Mouse (Mus musculus): ENCODE data around the gene Nptn. TPM values are rescaled to one million over a fixed set of nuclear protein-coding genes. Genes with fewer than 3 reads are reported as not detected.
A peak's percentile ranks its signal among the peaks of the same experiment; 100 is the strongest.
"Not testable (repeated sequence)": the region's sequence is repeated elsewhere in the genome, so short reads cannot be mapped to it uniquely, and the experiment has no call there.

Nptn gene
- polyA plus RNA-seq, 1 experiment from 2014 or later = 56.1 TPM

GRCm38 (mm10) chr9:58580453-58581195 is 1.4 kb upstream of the Nptn start:
- not testable (repeated sequence) for H3K27me3 ChIP-seq (ENCODE audit: control insufficient read depth, insufficient read depth, low read length); H3K4me3 ChIP-seq (ENCODE audit: low read depth, low read length); ATAC-seq (ENCODE audit: insufficient number of reproducible peaks, low FRiP score, low TSS enrichment, low read depth); DNase-seq (ENCODE audit: low spot score); H3K4me2 ChIP-seq (ENCODE audit: low read depth, severe bottlenecking); H3K36me3 ChIP-seq (ENCODE audit: control insufficient read depth, insufficient read depth, low read length); H3K9me3 ChIP-seq (ENCODE audit: control insufficient read depth, low read length); H3K9ac ChIP-seq (ENCODE audit: low read length); H3K4me1 ChIP-seq (ENCODE audit: control insufficient read depth, insufficient read depth, low read length); H3K27ac ChIP-seq (replicated peaks; ENCODE audit: low read depth, low read length)
- WGBS = 87% methylated on average over 8 of the region's 10 CpGs

GRCm38 (mm10) chr9:58581283-58581930 is 633 bp upstream of the Nptn start:
- DNase-seq (ENCODE audit: low spot score) (no peak), ATAC-seq (ENCODE audit: insufficient number of reproducible peaks, low FRiP score, low TSS enrichment, low read depth) (0 out of 2 replicates have a peak, but pooled peaks have one; percentile 29)
- Histone ChIP-seq H3K4me1 (ENCODE audit: control insufficient read depth, insufficient read depth, low read length) (no peaks in the 10 kb centered on the region), H3K4me3 (ENCODE audit: low read depth, low read length) (peak overlapping the region; percentile 95), H3K27me3 (ENCODE audit: control insufficient read depth, insufficient read depth, low read length) (no peaks in the 10 kb centered on the region), H3K9me3 (ENCODE audit: control insufficient read depth, low read length) (no peaks in the 10 kb centered on the region), H3K9ac (ENCODE audit: low read length) (peak overlapping the region; percentile 64), H3K4me2 (ENCODE audit: low read depth, severe bottlenecking) (peak overlapping the region; percentile 54), H3K27ac (replicated peaks; ENCODE audit: low read depth, low read length) (peak overlapping the region; percentile 57), H3K36me3 (ENCODE audit: control insufficient read depth, insufficient read depth, low read length) (no peaks in the 10 kb centered on the region)
- WGBS = 32% methylated on average over 8 of the region's 8 CpGs

GRCm38 (mm10) chr9:58582581-58583266 is 684 bp downstream of the Nptn start:
- under 1% methylated on average over 42 of the region's 42 CpGs for WGBS
- peak overlapping the region; percentile 94 for H3K9ac ChIP-seq (ENCODE audit: low read length)
- peak overlapping the region; percentile 95 for H3K4me3 ChIP-seq (ENCODE audit: low read depth, low read length)
- ATAC-seq (ENCODE audit: insufficient number of reproducible peaks, low FRiP score, low TSS enrichment, low read depth) (peak; percentile 75), DNase-seq (ENCODE audit: low spot score) (no peak)
- H3K9me3 ChIP-seq (ENCODE audit: control insufficient read depth, low read length) = no peaks in the 10 kb centered on the region
- H3K27me3 ChIP-seq (ENCODE audit: control insufficient read depth, insufficient read depth, low read length) = no peaks in the 10 kb centered on the region
- no peaks in the 10 kb centered on the region for H3K4me1 ChIP-seq (ENCODE audit: control insufficient read depth, insufficient read depth, low read length)
- H3K4me2 ChIP-seq (ENCODE audit: low read depth, severe bottlenecking) = peak overlapping the region; percentile 68
- H3K27ac ChIP-seq (replicated peaks; ENCODE audit: low read depth, low read length) = peak overlapping the region; percentile 94
- H3K36me3 ChIP-seq (ENCODE audit: control insufficient read depth, insufficient read depth, low read length) = no peaks in the 10 kb centered on the region

GRCm38 (mm10) chr9:58583267-58583641 is 1.2 kb downstream of the Nptn start:
- Histone ChIP-seq H3K9ac (ENCODE audit: low read length) (peak overlapping the region; percentile 94), H3K4me3 (ENCODE audit: low read depth, low read length) (peak overlapping the region; percentile 95), H3K36me3 (ENCODE audit: control insufficient read depth, insufficient read depth, low read length) (no peaks in the 10 kb centered on the region), H3K27ac (replicated peaks; ENCODE audit: low read depth, low read length) (no peak overlapping the region), H3K9me3 (ENCODE audit: control insufficient read depth, low read length) (no peaks in the 10 kb centered on the region), H3K27me3 (ENCODE audit: control insufficient read depth, insufficient read depth, low read length) (no peaks in the 10 kb centered on the region), H3K4me1 (ENCODE audit: control insufficient read depth, insufficient read depth, low read length) (no peaks in the 10 kb centered on the region), H3K4me2 (ENCODE audit: low read depth, severe bottlenecking) (peak overlapping the region; percentile 68)
- 2% methylated on average over 8 of the region's 8 CpGs for WGBS
- ATAC-seq (ENCODE audit: insufficient number of reproducible peaks, low FRiP score, low TSS enrichment, low read depth) (no peak), DNase-seq (ENCODE audit: low spot score) (peak; percentile 32)

GRCm38 (mm10) chr9:58584323-58584722 is 2.3 kb downstream of the Nptn start:
- Histone ChIP-seq H3K4me1 (ENCODE audit: control insufficient read depth, insufficient read depth, low read length) (no peaks in the 10 kb centered on the region), H3K4me3 (ENCODE audit: low read depth, low read length) (no peak overlapping the region), H3K9ac (ENCODE audit: low read length) (no peak overlapping the region), H3K36me3 (ENCODE audit: control insufficient read depth, insufficient read depth, low read length) (no peaks in the 10 kb centered on the region), H3K9me3 (ENCODE audit: control insufficient read depth, low read length) (no peaks in the 10 kb centered on the region), H3K27ac (replicated peaks; ENCODE audit: low read depth, low read length) (no peak overlapping the region), H3K27me3 (ENCODE audit: control insufficient read depth, insufficient read depth, low read length) (no peaks in the 10 kb centered on the region), H3K4me2 (ENCODE audit: low read depth, severe bottlenecking) (no peak overlapping the region)
- ATAC-seq (ENCODE audit: insufficient number of reproducible peaks, low FRiP score, low TSS enrichment, low read depth) = no peak
- DNase-seq (ENCODE audit: low spot score) = no peak
- WGBS = 92% methylated on average over 1 of the region's 1 CpGs

- H3K4me3 ChIP-seq (ENCODE audit: low read depth, low read length) = no peak overlapping the region
- H3K27ac ChIP-seq (replicated peaks; ENCODE audit: low read depth, low read length) = no peak overlapping the region
- H3K4me1 ChIP-seq (ENCODE audit: control insufficient read depth, insufficient read depth, low read length) = no peaks in the 10 kb centered on the region
- H3K9ac ChIP-seq (ENCODE audit: low read length) = no peak overlapping the region
- H3K4me2 ChIP-seq (ENCODE audit: low read depth, severe bottlenecking) = no peak overlapping the region
- DNase-seq (ENCODE audit: low spot score) = no peak
- no peak for ATAC-seq (ENCODE audit: insufficient number of reproducible peaks, low FRiP score, low TSS enrichment, low read depth)
- WGBS = 91% methylated on average over 4 of the region's 4 CpGs
- H3K27me3 ChIP-seq (ENCODE audit: control insufficient read depth, insufficient read depth, low read length) = no peaks in the 10 kb centered on the region
- H3K9me3 ChIP-seq (ENCODE audit: control insufficient read depth, low read length) = no peaks in the 10 kb centered on the region
- no peaks in the 10 kb centered on the region for H3K36me3 ChIP-seq (ENCODE audit: control insufficient read depth, insufficient read depth, low read length)
These were observed 6.6 kb downstream of the Nptn start for GRCm38 (mm10) chr9:58588657-58589056.

GRCm38 (mm10) chr9:58595313-58595712 is 13.3 kb downstream of the Nptn start:
- no peaks in the 10 kb centered on the region for H3K4me1 ChIP-seq (ENCODE audit: control insufficient read depth, insufficient read depth, low read length)
- 98% methylated on average over 1 of the region's 1 CpGs for WGBS
- no peak overlapping the region for H3K27ac ChIP-seq (replicated peaks; ENCODE audit: low read depth, low read length)
- no peaks in the 10 kb centered on the region for H3K27me3 ChIP-seq (ENCODE audit: control insufficient read depth, insufficient read depth, low read length)
- no peak overlapping the region for H3K9ac ChIP-seq (ENCODE audit: low read length)
- H3K4me2 ChIP-seq (ENCODE audit: low read depth, severe bottlenecking) = no peak overlapping the region
- H3K9me3 ChIP-seq (ENCODE audit: control insufficient read depth, low read length) = no peaks in the 10 kb centered on the region
- no peak overlapping the region for H3K4me3 ChIP-seq (ENCODE audit: low read depth, low read length)
- DNase-seq (ENCODE audit: low spot score) (no peak), ATAC-seq (ENCODE audit: insufficient number of reproducible peaks, low FRiP score, low TSS enrichment, low read depth) (no peak)
- no peaks in the 10 kb centered on the region for H3K36me3 ChIP-seq (ENCODE audit: control insufficient read depth, insufficient read depth, low read length)

GRCm38 (mm10) chr9:58613790-58614189 is 31.8 kb downstream of the Nptn start:
- Histone ChIP-seq H3K4me3 (ENCODE audit: low read depth, low read length) (no peak overlapping the region), H3K27me3 (ENCODE audit: control insufficient read depth, insufficient read depth, low read length) (no peaks in the 10 kb centered on the region), H3K9me3 (ENCODE audit: control insufficient read depth, low read length) (no peaks in the 10 kb centered on the region), H3K9ac (ENCODE audit: low read length) (no peak overlapping the region), H3K36me3 (ENCODE audit: control insufficient read depth, insufficient read depth, low read length) (no peaks in the 10 kb centered on the region), H3K27ac (replicated peaks; ENCODE audit: low read depth, low read length) (no peak overlapping the region), H3K4me1 (ENCODE audit: control insufficient read depth, insufficient read depth, low read length) (no peaks in the 10 kb centered on the region), H3K4me2 (ENCODE audit: low read depth, severe bottlenecking) (no peak overlapping the region)
- ATAC-seq (ENCODE audit: insufficient number of reproducible peaks, low FRiP score, low TSS enrichment, low read depth) (no peak), DNase-seq (ENCODE audit: low spot score) (no peak)
- WGBS = 93% methylated on average over 1 of the region's 1 CpGs

All from limb, embryonic 11.5 days (tissue).